Mouse (Mus musculus): ENCODE results near the gene Casc1.

The Casc1 gene

GRCm38 (mm10) chr6:145176474-145176873 lies 34.3 kb downstream of the Casc1 start:
- TF ChIP-seq GATA4 (IDR thresholded peaks at IDR 0.05; ENCODE audit: insufficient replicate concordance, low read length): no peak

GRCm38 (mm10) chr6:145175571-145175981 lies 35.2 kb downstream of the Casc1 start:
- TF ChIP-seq GATA4 (IDR thresholded peaks at IDR 0.05; ENCODE audit: insufficient replicate concordance, low read length): no peak

- no peak for TF ChIP-seq GATA4 (IDR thresholded peaks at IDR 0.05; ENCODE audit: insufficient replicate concordance, low read length)
Observed at GRCm38 (mm10) chr6:145173781-145174191, 37.0 kb downstream of the Casc1 start.

GRCm38 (mm10) chr6:145171892-145172606 lies 38.8 kb downstream of the Casc1 start:
- no peak for TF ChIP-seq GATA4 (IDR thresholded peaks at IDR 0.05; ENCODE audit: insufficient replicate concordance, low read length)

GRCm38 (mm10) chr6:145160581-145160980 lies 50.2 kb downstream of the Casc1 start:
- TF ChIP-seq GATA4 (IDR thresholded peaks at IDR 0.05; ENCODE audit: insufficient replicate concordance, low read length): no peak

GRCm38 (mm10) chr6:145158619-145159018 lies 52.2 kb downstream of the Casc1 start:
- TF ChIP-seq GATA4 (IDR thresholded peaks at IDR 0.05; ENCODE audit: insufficient replicate concordance, low read length): no peak

GRCm38 (mm10) chr6:145149054-145149453 lies 61.8 kb downstream of the Casc1 start:
- TF ChIP-seq GATA4 (IDR thresholded peaks at IDR 0.05; ENCODE audit: insufficient replicate concordance, low read length): no peak

GRCm38 (mm10) chr6:145147716-145148115 lies 63.1 kb downstream of the Casc1 start:
- no peak for TF ChIP-seq GATA4 (IDR thresholded peaks at IDR 0.05; ENCODE audit: insufficient replicate concordance, low read length)

GRCm38 (mm10) chr6:145145173-145145572 lies 65.6 kb downstream of the Casc1 start:
- no peak for TF ChIP-seq GATA4 (IDR thresholded peaks at IDR 0.05; ENCODE audit: insufficient replicate concordance, low read length)

GRCm38 (mm10) chr6:145141827-145142226 lies 69.0 kb downstream of the Casc1 start:
- TF ChIP-seq GATA4 (IDR thresholded peaks at IDR 0.05; ENCODE audit: insufficient replicate concordance, low read length): no peak

GRCm38 (mm10) chr6:145140706-145141105 lies 70.1 kb downstream of the Casc1 start:
- TF ChIP-seq GATA4 (IDR thresholded peaks at IDR 0.05; ENCODE audit: insufficient replicate concordance, low read length): no peak

GRCm38 (mm10) chr6:145139776-145140475 lies 70.9 kb downstream of the Casc1 start:
- TF ChIP-seq GATA4 (IDR thresholded peaks at IDR 0.05; ENCODE audit: insufficient replicate concordance, low read length): no peak

- TF ChIP-seq GATA4 (IDR thresholded peaks at IDR 0.05; ENCODE audit: insufficient replicate concordance, low read length): no peak
Observed at GRCm38 (mm10) chr6:145139236-145139635, 71.6 kb downstream of the Casc1 start.

GRCm38 (mm10) chr6:145136831-145137230 lies 74.0 kb downstream of the Casc1 start:
- TF ChIP-seq GATA4 (IDR thresholded peaks at IDR 0.05; ENCODE audit: insufficient replicate concordance, low read length): no peak

- no peak for TF ChIP-seq GATA4 (IDR thresholded peaks at IDR 0.05; ENCODE audit: insufficient replicate concordance, low read length)
Observed at GRCm38 (mm10) chr6:145135804-145136203, 75.0 kb downstream of the Casc1 start.

GRCm38 (mm10) chr6:145135295-145135694 lies 75.5 kb downstream of the Casc1 start:
- TF ChIP-seq GATA4 (IDR thresholded peaks at IDR 0.05; ENCODE audit: insufficient replicate concordance, low read length): no peak
